Mouse (Mus musculus): ENCODE data around the gene Ift122.

DNA sequence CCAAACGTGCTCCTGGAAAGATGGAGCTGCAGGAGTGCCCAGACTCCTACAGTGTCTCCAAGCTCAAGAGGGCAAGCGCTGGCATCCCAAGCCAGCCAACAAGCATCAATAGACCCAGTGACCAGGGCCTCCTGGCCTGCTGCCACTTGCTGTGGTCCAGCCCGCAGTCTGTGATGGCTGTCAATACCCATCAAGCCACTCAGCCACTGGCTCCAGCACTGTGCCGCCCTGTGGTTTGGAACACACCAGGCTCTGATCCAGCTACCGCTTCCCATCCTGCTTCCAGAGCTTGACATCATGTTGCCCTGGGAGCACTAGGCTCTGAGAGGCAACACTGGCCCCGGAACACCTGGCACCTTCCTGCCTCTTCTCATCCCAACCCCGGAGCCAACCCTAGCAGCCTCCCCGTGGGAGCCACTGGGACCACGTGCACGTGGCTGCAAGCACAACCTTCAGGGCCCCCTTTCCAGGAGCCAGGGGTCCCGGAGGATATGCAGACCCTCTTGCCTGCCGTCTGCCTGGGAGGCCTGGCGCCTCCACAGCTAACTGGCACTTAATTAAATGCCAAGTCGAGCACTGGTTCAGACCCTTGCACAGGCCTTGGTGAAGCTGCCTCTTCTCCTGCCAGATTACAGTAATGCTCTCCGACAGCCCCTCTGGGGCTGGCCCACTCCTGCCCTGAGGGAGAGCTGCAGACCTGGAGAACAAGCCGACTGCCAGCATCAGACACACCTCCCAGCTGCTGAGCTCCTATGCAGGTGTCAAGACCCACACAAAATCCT, 120.8 kb downstream of the Ift122 start:
- TF ChIP-seq POLR2AphosphoS2 (IDR thresholded peaks at IDR 0.05; ENCODE audit: insufficient read length, low read depth) = no peak
- TF ChIP-seq E2F4 (IDR thresholded peaks at IDR 0.05; ENCODE audit: insufficient read depth) = no peak

Measured in myocyte (in vitro differentiated cells).